Mouse (Mus musculus): Measurements from ENCODE around the gene Chl1.

The Chl1 gene

DNA sequence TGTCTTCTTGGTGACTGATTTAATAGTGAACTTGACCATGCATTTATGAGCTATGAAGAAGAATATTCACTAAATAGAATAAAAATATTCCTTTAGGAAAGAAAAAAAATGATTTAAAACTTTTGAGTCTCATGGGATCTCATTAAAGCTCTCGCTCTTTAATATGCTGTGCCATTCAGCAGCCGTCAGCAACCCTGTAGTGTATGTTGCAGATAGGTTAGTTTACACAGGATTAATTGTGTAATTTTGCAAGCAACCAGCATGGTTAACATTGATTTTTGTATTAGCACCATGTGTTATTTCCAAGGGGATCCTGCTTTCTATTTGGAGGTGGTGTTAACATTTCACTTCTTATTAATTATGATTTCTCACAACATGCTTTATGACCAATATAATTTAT lies 32.2 kb downstream of the Chl1 start:
- DNase-seq (ENCODE audit: low spot score in 2 of 2): no peak

DNA sequence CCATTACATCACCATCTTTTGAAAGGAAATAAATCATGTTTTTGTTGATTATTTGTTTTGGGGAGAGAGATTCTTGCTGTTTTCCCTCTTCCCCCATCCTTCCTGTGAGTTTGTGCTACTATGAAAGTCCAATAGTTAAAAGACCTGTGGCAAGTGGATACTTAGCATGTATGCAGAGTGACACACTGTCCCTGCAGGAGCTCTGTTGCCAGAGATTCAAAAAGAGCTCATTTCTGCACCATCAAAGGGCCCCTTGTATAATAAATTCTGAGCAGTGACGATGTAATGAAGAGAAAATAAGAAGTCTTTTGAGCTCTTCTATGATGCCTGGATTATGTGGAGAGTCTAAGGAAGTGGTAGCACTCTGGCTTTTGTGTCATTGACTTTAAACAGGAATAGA lies 33.4 kb downstream of the Chl1 start:
- DNase-seq (ENCODE audit: low spot score in 2 of 2): no peak

DNA sequence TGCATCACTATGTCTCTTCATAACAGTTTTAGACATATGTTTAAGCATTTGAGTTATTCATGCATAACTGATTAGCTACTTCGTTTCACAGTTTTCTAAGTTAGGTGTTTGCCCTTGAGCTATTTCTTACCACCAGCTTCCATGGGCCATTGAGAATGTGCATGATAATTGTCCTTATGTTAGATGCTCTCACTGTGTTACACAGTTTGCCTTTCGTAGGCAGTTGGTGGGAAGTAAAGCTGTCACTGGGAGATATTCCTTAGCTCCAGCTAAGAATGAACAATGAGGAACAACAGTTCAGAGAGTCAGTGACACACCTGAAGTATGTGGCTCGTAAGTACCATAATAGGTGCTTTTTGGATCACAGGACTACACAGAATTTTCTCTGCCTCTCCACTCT lies 35.9 kb downstream of the Chl1 start:
- DNase-seq (ENCODE audit: low spot score in 2 of 2): no peak

DNA sequence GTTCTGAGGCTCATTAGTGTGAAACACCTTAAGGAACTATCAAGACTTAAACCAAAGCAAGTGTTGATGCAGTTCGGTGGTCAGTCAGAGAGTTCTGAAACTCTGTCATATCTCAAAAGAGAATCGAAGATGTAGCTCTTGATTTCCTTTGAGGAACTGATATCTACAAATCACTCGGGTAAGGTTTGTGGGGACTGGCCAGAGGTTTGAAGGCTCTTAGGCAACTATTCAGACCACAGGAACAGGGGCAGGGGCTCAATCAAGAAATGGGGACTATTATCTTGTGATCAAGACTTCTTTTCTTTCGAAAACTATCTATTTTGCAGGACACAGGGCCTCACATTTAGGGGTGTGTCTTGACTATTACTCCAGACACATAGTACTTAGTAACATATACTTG lies 39.5 kb downstream of the Chl1 start:
- DNase-seq (ENCODE audit: low spot score in 2 of 2): no peak

DNA sequence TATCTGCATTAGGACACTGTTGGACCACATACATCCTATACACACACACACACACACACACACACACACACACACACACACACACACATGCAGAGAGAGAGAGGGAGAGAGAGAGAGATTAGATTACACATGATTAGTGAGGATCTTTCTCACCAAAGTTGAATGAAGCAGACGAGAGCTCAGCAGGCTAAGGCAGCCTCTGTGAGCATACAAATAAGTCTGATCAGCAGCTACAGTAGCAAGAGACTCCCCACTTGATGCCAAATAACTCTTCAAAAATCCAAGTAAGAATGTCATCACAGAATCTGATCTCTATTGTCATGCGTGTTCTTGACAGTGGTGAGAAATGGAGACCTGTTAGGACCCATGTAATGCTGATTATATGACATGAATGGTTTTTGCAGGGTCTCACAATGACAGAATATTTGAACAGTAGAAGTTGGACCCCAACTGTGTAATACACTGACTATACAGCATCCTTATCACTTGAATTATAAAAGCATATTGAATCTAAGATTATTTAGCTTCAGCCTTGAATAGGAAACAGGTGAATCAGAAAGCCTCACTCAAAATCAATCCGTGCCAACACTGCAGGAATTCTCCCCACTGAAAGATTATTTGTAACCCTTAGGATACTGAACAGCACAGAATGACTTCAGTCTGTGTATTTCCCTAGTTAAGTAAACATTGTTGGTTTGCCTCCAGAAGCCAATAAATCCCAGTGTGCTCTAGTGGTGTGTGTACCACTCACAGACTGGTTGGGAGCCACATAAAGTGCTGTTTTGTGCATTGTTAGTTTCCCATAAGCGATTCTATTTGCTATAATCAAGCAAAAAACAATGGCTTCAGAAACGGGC lies 47.9 kb downstream of the Chl1 start:
- DNase-seq (ENCODE audit: low spot score in 2 of 2): no peak

DNA sequence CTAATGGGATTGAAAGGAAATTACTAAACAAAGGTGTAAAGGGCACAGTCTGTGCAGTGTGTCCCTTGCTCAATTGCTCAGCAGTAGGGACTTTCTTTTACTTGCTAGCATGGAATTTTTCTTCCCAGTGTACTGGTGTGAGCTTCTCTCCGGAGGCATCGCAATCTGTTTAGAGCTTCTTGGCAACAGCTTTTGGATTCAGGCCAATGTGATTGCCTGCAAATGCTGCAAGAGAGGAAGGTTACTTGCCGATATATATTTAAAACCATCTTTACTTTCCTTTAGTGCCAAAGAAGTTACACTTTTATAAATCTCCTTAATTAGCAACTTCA lies 48.5 kb downstream of the Chl1 start:
- no peak for DNase-seq (ENCODE audit: low spot score in 2 of 2)

DNA sequence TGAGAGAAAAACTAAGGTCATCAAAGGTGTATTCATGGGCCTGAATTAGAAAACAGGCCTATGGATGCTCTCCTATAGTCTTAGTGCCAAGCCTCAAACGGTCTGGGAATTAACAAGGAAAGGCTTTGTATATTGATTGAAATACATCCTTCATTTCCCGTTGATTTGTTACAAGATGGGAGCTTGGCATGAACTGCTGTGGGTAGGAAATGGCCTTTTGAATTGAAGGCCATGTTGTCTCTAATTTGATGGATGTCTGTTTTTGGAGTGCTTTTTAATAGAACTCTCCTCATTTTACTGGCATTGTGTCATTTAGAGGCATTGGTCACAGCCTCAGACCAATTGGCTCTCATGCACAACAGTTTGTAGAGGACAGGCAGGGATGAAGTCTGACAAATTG lies 49.0 kb downstream of the Chl1 start:
- DNase-seq (ENCODE audit: low spot score in 2 of 2): no peak

DNA sequence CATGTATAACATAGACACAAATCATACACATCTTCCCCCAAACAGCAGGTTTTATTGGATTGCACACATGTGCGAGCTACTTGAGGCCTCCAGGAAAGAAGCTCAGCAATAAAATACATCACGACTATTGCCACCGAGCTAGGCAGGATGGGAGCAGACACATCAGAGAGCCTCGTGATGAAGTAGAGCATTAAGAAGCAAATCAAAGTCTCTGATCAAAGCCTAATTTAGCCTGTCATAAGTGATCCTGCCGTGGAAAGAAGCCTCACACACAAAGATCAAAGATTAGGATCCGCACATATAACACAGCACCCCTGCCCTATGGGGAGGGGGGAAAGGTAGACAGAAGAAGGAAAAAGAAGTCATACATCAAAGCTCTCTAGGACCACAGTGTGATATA lies 54.4 kb downstream of the Chl1 start:
- no peak for DNase-seq (ENCODE audit: low spot score in 2 of 2)

DNA sequence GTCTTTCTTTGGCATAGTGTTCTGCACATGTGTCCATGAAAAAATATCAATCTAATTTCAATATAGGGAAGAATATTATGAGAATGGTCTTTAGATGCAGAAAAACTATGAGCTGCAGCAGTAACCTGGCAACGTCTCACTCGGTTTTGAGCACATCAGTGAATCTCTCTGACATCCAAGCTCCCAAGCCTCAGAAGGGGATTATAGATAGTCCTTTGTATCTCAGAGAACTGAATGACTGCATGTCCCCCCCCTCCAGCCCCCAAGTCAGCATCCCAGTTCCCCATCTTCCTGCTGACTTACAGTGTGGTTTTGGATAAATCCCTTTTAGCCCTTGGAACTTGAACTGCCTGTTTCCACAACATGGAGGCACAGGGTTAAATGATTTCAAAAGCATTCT lies 56.9 kb downstream of the Chl1 start:
- no peak for DNase-seq (ENCODE audit: low spot score in 2 of 2)

DNA sequence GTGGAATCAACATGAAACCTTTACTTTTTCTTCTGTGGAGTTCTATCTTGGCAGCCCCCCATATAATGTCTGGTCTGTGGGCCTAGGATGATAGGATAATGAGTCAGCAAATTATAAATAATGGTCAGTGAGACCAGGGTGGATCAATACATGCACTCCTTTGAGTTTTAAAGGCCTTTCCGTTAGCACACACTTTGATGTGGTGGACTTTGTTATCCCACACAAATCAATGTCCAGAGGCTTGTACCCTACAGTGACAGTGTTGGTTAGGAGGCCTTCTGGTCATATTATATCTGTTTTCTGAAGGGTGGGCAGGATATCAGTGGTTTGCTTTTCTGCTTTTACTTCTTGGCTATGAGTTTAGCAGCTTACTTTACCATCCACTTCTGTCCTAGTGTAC lies 62.3 kb downstream of the Chl1 start:
- no peak for DNase-seq (ENCODE audit: low spot score in 2 of 2)

DNA sequence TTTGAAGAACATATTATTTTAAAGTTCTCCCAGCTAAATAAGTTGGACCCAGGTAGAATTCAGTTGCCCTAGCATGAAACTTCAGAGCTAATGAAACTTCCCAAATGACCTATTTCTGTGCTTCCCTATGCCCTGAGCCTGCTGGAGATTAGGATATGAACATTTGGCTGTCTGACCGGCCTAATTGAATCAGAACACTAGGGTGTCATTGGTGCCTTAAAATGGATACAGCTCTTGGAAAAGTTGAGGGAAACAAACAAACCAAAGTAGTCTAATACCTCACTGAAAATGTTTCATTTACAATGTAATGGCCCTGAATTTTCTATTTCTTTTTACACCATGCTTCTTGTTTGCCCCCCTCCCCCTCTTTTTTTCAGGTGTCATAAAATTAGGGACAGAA lies 73.8 kb downstream of the Chl1 start:
- DNase-seq (ENCODE audit: low spot score in 2 of 2): no peak

DNA sequence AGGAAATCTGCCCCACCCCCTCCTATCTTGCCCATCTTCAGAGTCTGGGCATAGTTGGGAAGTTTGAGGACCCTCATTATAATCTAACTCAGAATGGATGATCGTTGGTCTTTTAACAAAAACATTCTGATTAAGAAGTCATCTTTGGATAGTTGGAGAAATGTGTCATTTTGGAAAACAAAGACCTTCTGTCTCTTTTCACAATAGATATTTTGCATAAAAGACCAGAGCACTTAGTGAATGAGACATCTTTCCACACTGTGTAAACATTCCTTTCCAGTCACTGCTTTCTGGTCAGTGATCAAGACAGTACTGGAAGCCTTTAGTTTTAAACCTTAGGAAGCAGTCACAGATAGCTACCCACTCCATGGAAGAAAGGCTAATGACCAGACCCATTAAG lies 75.3 kb downstream of the Chl1 start:
- no peak for DNase-seq (ENCODE audit: low spot score in 2 of 2)

DNA sequence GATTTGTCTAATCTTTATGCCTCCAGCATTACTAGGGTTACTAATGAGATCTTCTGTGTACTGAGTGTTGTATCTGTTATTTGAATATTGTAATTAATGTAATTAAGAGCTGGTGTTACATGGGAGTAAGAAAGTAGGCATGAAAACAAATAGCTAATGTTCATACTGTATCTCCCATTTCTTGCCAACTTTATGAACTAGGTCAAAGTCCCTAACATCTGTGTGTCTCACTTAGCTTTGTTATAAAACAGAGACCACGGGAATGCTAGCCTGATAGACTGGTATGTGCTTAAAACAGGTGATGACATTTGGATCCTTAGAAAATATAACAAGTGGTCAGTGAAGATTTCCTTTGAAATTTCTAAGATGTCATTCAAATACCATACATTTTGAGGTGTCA lies 75.7 kb downstream of the Chl1 start:
- no peak for DNase-seq (ENCODE audit: low spot score in 2 of 2)

DNA sequence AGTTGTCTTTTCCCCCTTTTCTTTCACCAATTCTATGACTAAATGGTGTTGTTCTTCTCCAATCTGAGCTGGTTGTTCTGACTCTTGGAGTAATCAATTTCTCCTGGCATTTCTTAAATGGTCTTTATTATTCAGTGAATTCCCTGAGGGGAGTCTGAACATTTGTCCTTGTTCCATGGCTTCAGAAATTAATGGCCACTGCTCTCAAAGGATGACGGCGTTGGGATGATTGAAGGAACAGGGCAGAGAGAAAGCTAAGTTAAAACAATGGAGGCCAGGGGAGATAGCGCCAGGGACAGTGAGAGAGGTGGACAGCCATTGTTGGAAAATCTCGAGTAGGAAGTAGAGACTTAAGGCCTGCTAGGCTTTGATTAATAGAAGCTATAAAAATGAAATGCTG lies 91.7 kb downstream of the Chl1 start:
- no peak for DNase-seq (ENCODE audit: low spot score in 2 of 2)

DNA sequence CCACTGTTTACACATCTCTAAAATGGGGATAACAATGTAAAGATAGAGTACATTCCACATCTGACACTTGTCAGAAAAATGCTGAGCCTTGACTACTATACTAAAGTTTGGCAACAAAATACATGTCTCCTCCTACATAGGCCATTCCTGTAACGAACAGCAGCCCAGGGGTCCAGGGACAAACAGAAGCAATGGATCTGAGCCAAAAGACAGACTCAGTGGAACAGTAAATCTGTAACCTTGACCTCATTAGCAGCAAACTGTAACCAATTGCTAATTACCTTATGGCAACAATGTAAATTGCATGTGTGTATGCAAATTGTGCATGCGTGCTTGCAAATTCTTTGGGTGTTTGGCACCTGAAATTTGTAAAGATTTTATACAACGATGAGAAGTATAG lies 100.3 kb downstream of the Chl1 start:
- DNase-seq (ENCODE audit: low spot score in 2 of 2): no peak

DNA sequence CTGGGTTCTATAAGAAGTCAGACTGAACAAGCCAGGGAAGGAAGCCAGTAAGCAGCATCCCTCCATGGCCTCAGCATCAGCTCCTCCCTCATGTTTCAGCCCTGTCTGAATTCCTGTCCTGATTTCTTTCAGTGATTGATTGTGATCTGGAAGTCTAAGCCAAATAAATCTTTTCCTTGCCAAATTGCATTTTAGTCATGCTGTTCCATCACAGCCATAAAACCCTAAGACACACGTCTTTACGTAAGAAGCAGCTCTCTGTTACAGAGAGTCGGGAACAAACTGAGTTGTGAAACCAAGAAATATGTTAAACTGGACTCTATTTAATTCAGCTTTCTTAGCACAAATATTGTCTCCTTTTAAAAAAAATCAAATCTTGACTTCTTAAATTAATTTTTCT lies 102.2 kb downstream of the Chl1 start:
- DNase-seq (ENCODE audit: low spot score in 2 of 2): no peak

DNA sequence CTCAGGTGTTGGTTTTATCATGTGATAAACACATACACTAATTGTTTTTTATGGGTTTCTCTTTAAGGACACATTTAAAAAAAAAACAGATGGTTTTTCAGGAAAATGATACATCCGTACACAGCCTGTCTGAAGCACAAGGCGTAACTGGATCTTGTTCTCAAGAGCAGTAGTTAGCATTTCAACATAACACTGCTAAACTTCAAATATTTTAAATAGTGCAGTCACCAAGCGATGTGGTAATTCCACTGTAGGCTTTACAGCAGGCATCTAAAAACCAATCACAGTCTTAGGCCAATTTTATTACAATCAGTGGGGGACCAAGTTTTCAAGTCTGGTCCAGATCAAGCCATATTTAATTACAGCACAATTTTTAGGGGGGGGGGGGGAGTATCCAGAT lies 103.3 kb downstream of the Chl1 start:
- no peak for DNase-seq (ENCODE audit: low spot score in 2 of 2)

DNA sequence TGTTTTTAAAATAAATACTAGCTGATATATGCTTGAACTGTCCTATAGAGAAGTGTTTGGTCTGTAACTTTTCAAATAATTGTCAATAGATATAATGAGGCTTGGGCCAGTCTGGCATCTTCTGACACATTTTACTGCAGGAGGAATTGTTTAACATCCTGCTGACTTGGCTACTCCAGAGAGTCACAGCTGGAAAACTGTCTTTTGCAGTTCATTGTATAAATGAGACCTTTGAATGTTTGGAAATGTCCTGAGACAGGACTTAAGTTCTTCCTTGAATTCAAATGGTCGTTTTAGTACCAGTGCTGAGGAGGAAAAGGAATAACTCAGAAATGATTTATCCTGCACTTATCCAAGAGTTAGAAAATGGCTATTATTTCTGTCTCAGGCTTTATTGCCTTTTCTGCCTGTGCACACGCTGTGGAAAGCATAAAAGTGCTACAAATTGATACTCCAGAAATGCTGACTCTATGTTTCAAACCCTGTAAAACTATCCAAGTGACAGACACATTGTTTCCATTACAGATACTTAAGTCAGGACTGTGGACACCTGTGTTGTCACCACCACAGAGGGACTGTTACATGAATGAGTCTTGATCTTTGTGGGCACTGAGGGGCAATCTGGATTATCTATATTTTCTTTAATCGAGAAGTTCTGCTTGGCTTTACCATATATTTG lies 105.7 kb downstream of the Chl1 start:
- no peak for DNase-seq (ENCODE audit: low spot score in 2 of 2)

DNA sequence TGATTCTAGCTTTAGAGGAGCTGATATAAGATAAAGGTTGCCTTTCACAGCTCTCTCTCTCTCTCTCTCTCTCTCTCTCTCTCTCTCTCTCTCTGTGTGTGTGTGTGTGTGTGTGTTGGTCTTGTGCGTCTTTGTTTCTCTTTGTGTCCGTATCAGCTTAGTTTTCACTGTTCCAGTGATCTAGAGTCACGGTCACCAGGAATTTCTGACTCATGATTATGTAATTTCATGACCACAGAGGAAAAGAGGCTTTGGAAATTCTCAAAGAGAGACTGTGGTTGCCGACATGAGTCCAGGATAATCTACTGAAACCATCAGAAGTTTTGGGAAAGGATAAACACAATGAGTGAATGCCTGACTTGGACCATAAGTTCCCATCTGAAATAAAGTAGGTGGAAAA lies 110.5 kb downstream of the Chl1 start:
- DNase-seq (ENCODE audit: low spot score in 2 of 2): no peak

DNA sequence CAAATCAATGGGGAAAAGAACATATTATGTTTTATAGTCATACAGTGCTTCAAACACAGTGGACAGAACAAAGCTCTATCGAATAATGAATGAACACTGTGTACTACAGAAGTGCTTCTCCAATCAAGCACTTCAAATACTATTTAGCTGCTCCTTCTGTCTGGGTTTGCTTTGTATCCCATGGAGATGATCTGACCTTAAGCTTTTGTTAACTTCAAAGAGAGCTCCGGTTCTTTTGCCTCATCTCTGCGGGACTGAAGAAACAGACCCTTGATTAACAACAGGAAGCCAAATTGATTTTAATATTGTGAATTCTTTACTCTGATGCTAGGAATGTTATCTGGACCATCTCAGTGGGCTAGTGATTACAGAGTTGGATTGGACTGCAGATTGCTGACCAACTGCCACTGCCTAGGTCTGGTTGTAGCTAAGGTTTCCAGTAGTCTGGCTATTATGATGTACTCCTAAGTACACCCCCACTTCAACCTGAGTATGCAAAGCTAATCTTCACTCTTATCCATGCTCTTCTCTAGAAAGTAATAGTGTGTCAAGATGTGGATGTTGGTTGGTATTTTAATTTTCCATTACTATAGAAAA lies 111.8 kb downstream of the Chl1 start:
- DNase-seq (ENCODE audit: low spot score in 2 of 2): no peak

DNA sequence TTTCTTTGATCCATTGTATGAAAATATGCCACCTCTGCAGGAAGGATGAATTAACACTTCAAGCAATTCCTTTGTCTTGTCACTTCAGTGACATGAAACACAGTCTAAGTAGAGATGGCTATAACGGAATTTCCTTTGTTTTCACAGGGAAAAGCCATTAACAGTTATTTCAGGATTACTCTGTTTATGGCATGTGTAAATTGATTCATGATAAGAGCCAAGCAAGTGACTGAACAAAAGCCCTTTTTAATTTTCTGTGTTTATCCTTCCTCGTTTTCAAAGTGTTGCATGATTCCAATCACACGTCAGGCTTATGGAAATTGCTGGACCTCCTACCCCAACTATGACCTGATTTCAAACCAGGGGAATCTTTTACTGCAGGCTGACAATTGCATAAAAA lies 122.5 kb downstream of the Chl1 start:
- no peak for DNase-seq (ENCODE audit: low spot score in 2 of 2)

DNA sequence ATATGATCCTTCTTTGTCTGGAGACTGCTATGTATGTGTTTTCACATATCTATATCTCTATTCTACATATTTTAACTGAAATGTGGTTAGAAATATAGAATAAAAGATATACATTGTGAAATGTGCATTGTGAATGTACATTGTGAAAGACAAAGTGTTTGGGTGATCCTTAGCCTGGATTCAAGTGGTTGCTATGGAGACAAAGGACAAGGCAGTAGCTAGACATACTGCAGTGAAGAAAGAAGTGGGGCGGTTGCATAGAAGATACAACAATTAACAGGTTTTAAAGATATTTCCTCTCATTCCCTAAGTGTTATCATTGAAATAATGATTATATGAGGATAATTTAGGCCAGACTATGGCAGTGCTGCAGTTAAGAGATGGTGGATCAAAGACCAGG lies 146.4 kb downstream of the Chl1 start:
- no peak for DNase-seq (ENCODE audit: low spot score in 2 of 2)

DNA sequence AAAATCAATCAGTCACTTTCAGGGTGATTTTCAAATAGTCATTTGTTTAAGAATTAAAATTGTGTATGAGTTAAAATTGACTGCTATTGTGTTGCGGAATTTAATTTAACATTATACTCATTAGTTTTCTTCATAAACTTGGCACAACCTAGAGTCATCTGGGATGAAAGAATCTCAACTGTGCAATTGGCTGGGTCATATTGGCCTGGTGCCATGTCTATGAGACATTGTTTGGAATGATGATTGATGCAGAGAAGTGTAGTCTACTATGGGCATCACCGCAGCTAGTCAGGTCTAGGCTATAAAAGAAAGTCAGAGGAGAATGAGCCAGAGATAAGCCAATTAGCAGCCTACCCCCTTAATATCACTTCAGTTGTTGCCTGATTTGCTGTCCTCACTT lies 148.8 kb downstream of the Chl1 start:
- no peak for DNase-seq (ENCODE audit: low spot score in 2 of 2)
